Mouse (Mus musculus) heart, postnatal 0 days (tissue): ENCODE results near the gene Olfr649.

Experiments
- CTCF ChIP-seq: IDR thresholded peaks from 2 replicates; pipeline ENCODE4 v1.5.1; 2016; ENCODE audit warnings: antibody characterized with exemption, control low read depth, low read depth
- EP300 ChIP-seq: IDR thresholded peaks from 2 replicates; pipeline ENCODE4 v1.6.1; 2016; ENCODE audit warnings: antibody characterized with exemption, low read depth

DNA sequence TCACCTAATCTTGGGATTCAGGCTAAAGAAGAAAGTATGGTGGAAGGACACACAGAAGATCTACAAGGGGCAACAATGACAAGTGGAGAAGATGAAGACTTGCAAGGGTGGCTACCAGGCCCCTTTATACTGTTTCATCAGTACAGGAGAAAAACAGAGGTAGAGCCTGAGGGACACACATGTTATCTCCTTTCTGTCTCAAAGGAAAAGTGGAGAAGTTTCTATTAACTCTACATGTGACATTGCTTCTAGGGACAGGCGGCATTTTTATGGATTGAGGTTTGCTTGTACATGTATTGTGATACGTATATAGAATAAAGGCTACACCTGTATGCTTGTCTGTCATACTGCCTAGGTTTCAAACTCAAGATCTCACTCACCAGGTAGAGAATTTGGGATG is 12.5 kb downstream of the Olfr649 start, which contains the start of gene Olfr648:
- no peak for TF ChIP-seq EP300
- TF ChIP-seq CTCF = no peak
